Mouse (Mus musculus) lung, postnatal 0 days (tissue): Measurements from ENCODE around the gene Gm6583.

Source experiments
- CTCF ChIP-seq: IDR thresholded peaks from 2 replicates; pipeline ENCODE4 v1.5.1; 2016; ENCODE audit warnings: antibody characterized with exemption, mild to moderate bottlenecking
- EP300 ChIP-seq: IDR thresholded peaks from 2 replicates; pipeline ENCODE4 v1.6.1; 2016; ENCODE audit warnings: antibody characterized with exemption, mild to moderate bottlenecking, control low read depth

- no peak for TF ChIP-seq EP300
- TF ChIP-seq CTCF, result no peak
Observed at GRCm38 (mm10) chr5:112391002-112391401, 35.2 kb upstream of the Gm6583 start.
